Mouse (Mus musculus): ENCODE measurements around the gene Mlph.

DNA sequence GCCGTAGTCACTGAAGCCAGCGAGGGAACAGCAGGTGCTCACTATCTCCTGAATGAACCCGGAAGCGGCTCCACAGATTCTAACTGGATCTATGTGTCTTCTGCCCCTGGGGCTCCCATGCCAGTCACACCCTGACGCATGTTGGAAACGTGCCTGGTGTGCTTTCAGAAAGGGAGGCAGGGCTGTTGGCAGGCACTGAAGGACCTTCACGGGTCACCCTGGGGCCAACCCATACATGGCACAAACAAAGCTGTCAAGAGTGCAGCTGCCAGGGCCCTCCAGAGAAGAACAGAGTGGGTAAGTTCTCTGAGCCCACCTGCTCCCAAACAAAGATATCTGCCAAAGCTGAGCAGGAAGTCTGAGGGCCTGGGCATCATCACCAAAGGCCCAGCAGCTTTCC, 52.7 kb downstream of the Mlph start:
- TF ChIP-seq POLR2A (IDR thresholded peaks at IDR 0.05; ENCODE audit: control insufficient read depth, low read depth, low read length), result no peak
- TF ChIP-seq CTCF (IDR thresholded peaks at IDR 0.05; ENCODE audit: control insufficient read depth, insufficient read depth, insufficient replicate concordance, low read depth, low read length), result no peak

Data from testis, adult 2 months (tissue).